Mouse (Mus musculus) forebrain, embryonic 13.5 days (tissue): ENCODE data around the gene Hist3h2ba. TPM values are rescaled to one million over a fixed set of nuclear protein-coding genes. Genes with fewer than 3 reads are reported as not detected.

ENCODE experiments used
- ATAC-seq: fragments of 200-750 bp; cut with Nextera tagmentation; 2 replicates; pipeline ENCODE4 v1.8.0; 2017
- H3K27ac ChIP-seq: fragments of 300-500 bp; sonication (generic); 2 replicates; pipeline ENCODE4 v1.5.1; 2015; ENCODE audit warnings: inconsistent platforms, mild to moderate bottlenecking, moderate library complexity
- H3K27me3 ChIP-seq: fragments of 300-500 bp; sonication (generic); 2 replicates; pipeline ENCODE4 v1.6.1; 2015; ENCODE audit warnings: mild to moderate bottlenecking, inconsistent platforms
- H3K36me3 ChIP-seq: fragments of 300-500 bp; sonication (generic); 2 replicates; pipeline ENCODE4 v1.6.1; 2015; ENCODE audit warnings: mild to moderate bottlenecking, inconsistent platforms; ENCODE audit not compliant: poor library complexity, severe bottlenecking
- H3K4me1 ChIP-seq: fragments of 300-500 bp; sonication (generic); 2 replicates; pipeline ENCODE4 v1.6.1; 2015; ENCODE audit warnings: inconsistent platforms
- H3K4me2 ChIP-seq: fragments of 300-500 bp; sonication (generic); 2 replicates; pipeline ENCODE4 v1.6.1; 2015; ENCODE audit warnings: inconsistent platforms, mild to moderate bottlenecking, moderate library complexity
- H3K4me3 ChIP-seq: fragments of 300-500 bp; sonication (generic); 2 replicates; pipeline ENCODE4 v1.5.1; 2015; ENCODE audit warnings: mild to moderate bottlenecking, inconsistent platforms
- H3K9ac ChIP-seq: fragments of 300-500 bp; sonication (generic); 2 replicates; pipeline ENCODE4 v1.6.1; 2015; ENCODE audit warnings: mild to moderate bottlenecking, inconsistent platforms
- H3K9me3 ChIP-seq: fragments of 300-500 bp; sonication (generic); replicated peaks from 2 replicates; pipeline ENCODE4 v1.6.1; 2016; ENCODE audit warnings: inconsistent platforms
- WGBS: fragments of 180-500 bp; shearing (Covaris S2); methylation state at CpG from one replicate; pipeline ENCODE4 v1.1.7; 2015; 5-methylcytosine and 5-hydroxymethylcytosine counted together
- polyA plus RNA-seq: library from polyadenylated mRNA; unstranded; fragments of >200 nt; fragmentation: Nextera tagmentation; extraction: Ambion mirVana; gene quantifications from 2 replicates; pipeline ENCODE4 v1.2.1, GENCODE M21; 2015

The Hist3h2ba gene
- polyA plus RNA-seq, 1 experiment from 2014 or later: 321 TPM

- WGBS: 89% methylated on average over 6 of the region's 6 CpGs
- ATAC-seq: no peak
Measured at GRCm38 (mm10) chr11:58958536-58958935, 9.8 kb downstream of the Hist3h2ba start.

GRCm38 (mm10) chr11:58959186-58959825, 10.6 kb downstream of the Hist3h2ba start:
- WGBS: 38% methylated on average over 15 of the region's 15 CpGs
- H3K9ac ChIP-seq: peak overlapping the region; percentile 75
- peaks cover 12% of the 10 kb centered on the region for H3K36me3 ChIP-seq

More at GRCm38 (mm10) chr11:58958536-58958935, 9.8 kb downstream of the Hist3h2ba start:
- H3K4me2 ChIP-seq: peak overlapping the region; percentile 91
- H3K27ac ChIP-seq: no peak overlapping the region
- peak overlapping the region; percentile 95; the same call in 1 of the 2 replicates for H3K4me3 ChIP-seq
- H3K9ac ChIP-seq: no peak overlapping the region
- peaks cover 43% of the 10 kb centered on the region for H3K4me1 ChIP-seq
- peaks cover 6% of the 10 kb centered on the region; the same call in 1 of the 2 replicates for H3K9me3 ChIP-seq
- peaks cover 12% of the 10 kb centered on the region for H3K36me3 ChIP-seq
- H3K27me3 ChIP-seq: peaks cover 3% of the 10 kb centered on the region; the same call in 1 of the 2 replicates

GRCm38 (mm10) chr11:58959921-58960465, 11.3 kb downstream of the Hist3h2ba start:
- peak overlapping the region; percentile 74 for H3K4me2 ChIP-seq
- H3K4me3 ChIP-seq: peak overlapping the region; percentile 49
- H3K9ac ChIP-seq: peak overlapping the region; percentile 75
- H3K9me3 ChIP-seq: peaks cover 6% of the 10 kb centered on the region; the same call in 1 of the 2 replicates
- ATAC-seq: peak; percentile 86
- peak overlapping the region; percentile 68 for H3K27ac ChIP-seq
- 3% methylated on average over 40 of the region's 40 CpGs for whole genome bisulfite sequencing
- peaks cover 3% of the 10 kb centered on the region; the same call in 1 of the 2 replicates for H3K27me3 ChIP-seq
- peaks cover 12% of the 10 kb centered on the region for H3K36me3 ChIP-seq
- H3K4me1 ChIP-seq: peaks cover 43% of the 10 kb centered on the region

More at GRCm38 (mm10) chr11:58959186-58959825, 10.6 kb downstream of the Hist3h2ba start:
- Histone ChIP-seq H3K27me3 (peaks cover 3% of the 10 kb centered on the region; the same call in 1 of the 2 replicates), H3K4me1 (peaks cover 43% of the 10 kb centered on the region), H3K4me2 (peak overlapping the region; percentile 74), H3K9me3 (peaks cover 6% of the 10 kb centered on the region; the same call in 1 of the 2 replicates), H3K27ac (peak overlapping the region; percentile 68), H3K4me3 (peak overlapping the region; percentile 49)
- no peak for ATAC-seq

GRCm38 (mm10) chr11:58961364-58962177, 12.9 kb downstream of the Hist3h2ba start:
- Histone ChIP-seq H3K36me3 (peaks cover 12% of the 10 kb centered on the region), H3K9me3 (peaks cover 6% of the 10 kb centered on the region; the same call in 1 of the 2 replicates), H3K4me2 (no peak overlapping the region), H3K9ac (no peak overlapping the region), H3K27ac (no peak overlapping the region), H3K27me3 (peaks cover 3% of the 10 kb centered on the region; the same call in 1 of the 2 replicates), H3K4me3 (no peak overlapping the region), H3K4me1 (peaks cover 36% of the 10 kb centered on the region)
- WGBS: 69% methylated on average over 50 of the region's 50 CpGs
- ATAC-seq: no peak

GRCm38 (mm10) chr11:58963543-58963942, 14.8 kb downstream of the Hist3h2ba start:
- no peak overlapping the region for H3K9ac ChIP-seq
- WGBS: 33% methylated on average over 17 of the region's 17 CpGs
- H3K27me3 ChIP-seq: peaks cover 3% of the 10 kb centered on the region; the same call in 1 of the 2 replicates
- H3K4me2 ChIP-seq: no peak overlapping the region
- H3K27ac ChIP-seq: no peak overlapping the region
- peaks cover 16% of the 10 kb centered on the region for H3K4me1 ChIP-seq
- H3K4me3 ChIP-seq: no peak overlapping the region
- peaks cover 9% of the 10 kb centered on the region; the same call in 1 of the 2 replicates for H3K36me3 ChIP-seq
- no peak for ATAC-seq
- peaks cover 6% of the 10 kb centered on the region; the same call in 1 of the 2 replicates for H3K9me3 ChIP-seq

GRCm38 (mm10) chr11:58964216-58964615, 15.5 kb downstream of the Hist3h2ba start:
- Histone ChIP-seq H3K27ac (no peak overlapping the region), H3K4me3 (no peak overlapping the region), H3K9ac (no peak overlapping the region), H3K9me3 (peaks cover 6% of the 10 kb centered on the region; the same call in 1 of the 2 replicates), H3K4me1 (peaks cover 10% of the 10 kb centered on the region), H3K27me3 (peaks cover 3% of the 10 kb centered on the region; the same call in 1 of the 2 replicates), H3K4me2 (no peak overlapping the region), H3K36me3 (peaks cover 10% of the 10 kb centered on the region; the same call in 1 of the 2 replicates)
- ATAC-seq: no peak
- WGBS: 86% methylated on average over 7 of the region's 7 CpGs

GRCm38 (mm10) chr11:58965001-58965760, 16.5 kb downstream of the Hist3h2ba start:
- no peak for ATAC-seq
- 58% methylated on average over 12 of the region's 12 CpGs for WGBS

GRCm38 (mm10) chr11:58967346-58967745, 18.6 kb downstream of the Hist3h2ba start:
- Histone ChIP-seq H3K27me3 (peaks cover under 1% of the 10 kb centered on the region; the same call in 1 of the 2 replicates), H3K36me3 (peaks cover 34% of the 10 kb centered on the region), H3K4me1 (no peaks in the 10 kb centered on the region), H3K27ac (no peak overlapping the region), H3K4me2 (no peak overlapping the region), H3K4me3 (no peak overlapping the region), H3K9ac (no peak overlapping the region), H3K9me3 (no peaks in the 10 kb centered on the region)
- ATAC-seq: no peak
- 98% methylated on average over 1 of the region's 1 CpGs for WGBS

More at GRCm38 (mm10) chr11:58965001-58965760, 16.5 kb downstream of the Hist3h2ba start:
- H3K27me3 ChIP-seq: peaks cover 3% of the 10 kb centered on the region; the same call in 1 of the 2 replicates
- H3K9ac ChIP-seq: no peak overlapping the region
- H3K4me1 ChIP-seq: peaks cover 3% of the 10 kb centered on the region; the same call in 1 of the 2 replicates
- H3K4me3 ChIP-seq: no peak overlapping the region
- H3K27ac ChIP-seq: no peak overlapping the region
- peaks cover 6% of the 10 kb centered on the region; the same call in 1 of the 2 replicates for H3K9me3 ChIP-seq
- no peak overlapping the region for H3K4me2 ChIP-seq
- H3K36me3 ChIP-seq: peaks cover 17% of the 10 kb centered on the region; the same call in 1 of the 2 replicates

- Histone ChIP-seq H3K9ac (no peak overlapping the region), H3K9me3 (no peaks in the 10 kb centered on the region), H3K4me3 (no peak overlapping the region), H3K27ac (no peak overlapping the region), H3K4me2 (no peak overlapping the region), H3K36me3 (peaks cover 38% of the 10 kb centered on the region), H3K4me1 (no peaks in the 10 kb centered on the region), H3K27me3 (no peaks in the 10 kb centered on the region)
- no peak for ATAC-seq
- WGBS: 86% methylated on average over 7 of the region's 7 CpGs
Measured at GRCm38 (mm10) chr11:58968551-58968950, 19.8 kb downstream of the Hist3h2ba start.

GRCm38 (mm10) chr11:58969027-58969426, 20.3 kb downstream of the Hist3h2ba start:
- WGBS: 81% methylated on average over 8 of the region's 8 CpGs

GRCm38 (mm10) chr11:58969659-58970058, 20.9 kb downstream of the Hist3h2ba start:
- no peak overlapping the region for H3K4me3 ChIP-seq
- ATAC-seq: no peak
- peaks cover 4% of the 10 kb centered on the region for H3K4me1 ChIP-seq
- no peak overlapping the region for H3K4me2 ChIP-seq
- H3K9ac ChIP-seq: no peak overlapping the region
- peaks cover 42% of the 10 kb centered on the region for H3K36me3 ChIP-seq
- WGBS: 77% methylated on average over 6 of the region's 6 CpGs
- H3K9me3 ChIP-seq: no peaks in the 10 kb centered on the region
- no peaks in the 10 kb centered on the region for H3K27me3 ChIP-seq
- no peak overlapping the region for H3K27ac ChIP-seq

More at GRCm38 (mm10) chr11:58969027-58969426, 20.3 kb downstream of the Hist3h2ba start:
- no peak overlapping the region for H3K4me2 ChIP-seq
- peaks cover 38% of the 10 kb centered on the region for H3K36me3 ChIP-seq
- H3K9ac ChIP-seq: no peak overlapping the region
- no peaks in the 10 kb centered on the region for H3K27me3 ChIP-seq
- no peaks in the 10 kb centered on the region; the same call in 1 of the 2 replicates for H3K4me1 ChIP-seq
- H3K9me3 ChIP-seq: no peaks in the 10 kb centered on the region
- no peak overlapping the region for H3K27ac ChIP-seq
- ATAC-seq: no peak
- no peak overlapping the region for H3K4me3 ChIP-seq
